Mouse (Mus musculus) embryo, embryonic 9.5 days (tissue): ENCODE measurements at regions not wholly inside any gene's neighbourhood (a gene's known extent, or its start where the extent isn't known, plus 50 kb on each side); places are given as distances from the start of the nearest gene placed in this dataset.
A peak's percentile ranks its signal among the peaks of the same experiment; 100 is the strongest.

Experiments
- DNase-seq: peaks from one replicate; pipeline ENCODE4 v3.0.0-alpha.2; 2017; ENCODE audit errors: extremely low spot score

- no peak for DNase-seq
These were observed 75.0 kb upstream of the S1pr3 start for GRCm38 (mm10) chr13:51333481-51333880.

GRCm38 (mm10) chr13:51336726-51337125 lies 71.7 kb upstream of the S1pr3 start:
- DNase-seq, result no peak

- DNase-seq, result no peak
These were observed 70.5 kb upstream of the S1pr3 start for GRCm38 (mm10) chr13:51337931-51338330.

GRCm38 (mm10) chr13:51345321-51345720 lies 63.1 kb upstream of the S1pr3 start:
- DNase-seq, result no peak

GRCm38 (mm10) chr13:51345839-51346550 lies 62.4 kb upstream of the S1pr3 start:
- DNase-seq, result no peak

- DNase-seq, result peak; percentile 58
These were observed 59.7 kb upstream of the S1pr3 start for GRCm38 (mm10) chr13:51348707-51349106.

GRCm38 (mm10) chr13:51349818-51350551 lies 58.5 kb upstream of the S1pr3 start:
- no peak for DNase-seq

GRCm38 (mm10) chr13:51352874-51353273 lies 55.6 kb upstream of the S1pr3 start:
- DNase-seq, result no peak

GRCm38 (mm10) chr13:51355507-51355906 lies 52.9 kb upstream of the S1pr3 start:
- peak; percentile 34 for DNase-seq
